Mouse (Mus musculus): ENCODE measurements around the gene Rln3. TPM values are rescaled to one million over a fixed set of nuclear protein-coding genes. Genes with fewer than 3 reads are reported as not detected.
"Not testable (repeated sequence)": the region's sequence is repeated elsewhere in the genome, so short reads cannot be mapped to it uniquely, and the experiment has no call there.

Gene Rln3
- total RNA-seq, 1 experiment from 2014 or later = not detected

- ATAC-seq (ENCODE audit: extremely low read depth, insufficient number of reproducible peaks, low FRiP score, poor library complexity, severe bottlenecking) = peak; percentile 37; the same call in 1 of the 2 replicates
These were observed 17.4 kb downstream of the Rln3 start for GRCm38 (mm10) chr8:84027449-84027848.

GRCm38 (mm10) chr8:84025863-84026262, 18.9 kb downstream of the Rln3 start:
- ATAC-seq (ENCODE audit: extremely low read depth, insufficient number of reproducible peaks, low FRiP score, poor library complexity, severe bottlenecking) = no peak

GRCm38 (mm10) chr8:84024171-84024570, 20.6 kb downstream of the Rln3 start:
- no peak for ATAC-seq (ENCODE audit: extremely low read depth, insufficient number of reproducible peaks, low FRiP score, poor library complexity, severe bottlenecking)

GRCm38 (mm10) chr8:84023631-84024030, 21.2 kb downstream of the Rln3 start:
- no peak for ATAC-seq (ENCODE audit: extremely low read depth, insufficient number of reproducible peaks, low FRiP score, poor library complexity, severe bottlenecking)

- ATAC-seq (ENCODE audit: extremely low read depth, insufficient number of reproducible peaks, low FRiP score, poor library complexity, severe bottlenecking) = no peak
These were observed 21.7 kb downstream of the Rln3 start for GRCm38 (mm10) chr8:84023085-84023484.

- no peak for ATAC-seq (ENCODE audit: extremely low read depth, insufficient number of reproducible peaks, low FRiP score, poor library complexity, severe bottlenecking)
These were observed 23.2 kb downstream of the Rln3 start for GRCm38 (mm10) chr8:84021569-84021968.

- no peak for ATAC-seq (ENCODE audit: extremely low read depth, insufficient number of reproducible peaks, low FRiP score, poor library complexity, severe bottlenecking)
These were observed 23.7 kb downstream of the Rln3 start, which contains the start of gene Palm3 for GRCm38 (mm10) chr8:84021096-84021495. Gene Palm3, plus strand, starts transcription at chr8:84021471.

- no peak for ATAC-seq (ENCODE audit: extremely low read depth, insufficient number of reproducible peaks, low FRiP score, poor library complexity, severe bottlenecking)
These were observed 25.1 kb downstream of the Rln3 start for GRCm38 (mm10) chr8:84019738-84020137.

- ATAC-seq (ENCODE audit: extremely low read depth, insufficient number of reproducible peaks, low FRiP score, poor library complexity, severe bottlenecking) = no peak
These were observed 29.0 kb downstream of the Rln3 start for GRCm38 (mm10) chr8:84015833-84016232.

GRCm38 (mm10) chr8:84012499-84013165, 32.2 kb downstream of the Rln3 start:
- no peak for ATAC-seq (ENCODE audit: extremely low read depth, insufficient number of reproducible peaks, low FRiP score, poor library complexity, severe bottlenecking)

GRCm38 (mm10) chr8:84011705-84012498, 32.9 kb downstream of the Rln3 start, which contains the start of gene 2210011C24Rik:
Gene 2210011C24Rik, minus strand, starts transcription at chr8:84012171.
- ATAC-seq (ENCODE audit: extremely low read depth, insufficient number of reproducible peaks, low FRiP score, poor library complexity, severe bottlenecking) = 0 out of 2 replicates have a peak, but pooled peaks have one; percentile 7

- ATAC-seq (ENCODE audit: extremely low read depth, insufficient number of reproducible peaks, low FRiP score, poor library complexity, severe bottlenecking) = peak; percentile 55
These were observed 33.9 kb downstream of the Rln3 start for GRCm38 (mm10) chr8:84010625-84011611.

- ATAC-seq (ENCODE audit: extremely low read depth, insufficient number of reproducible peaks, low FRiP score, poor library complexity, severe bottlenecking) = peak; percentile 75
These were observed 34.9 kb downstream of the Rln3 start for GRCm38 (mm10) chr8:84009876-84010275.

- ATAC-seq (ENCODE audit: extremely low read depth, insufficient number of reproducible peaks, low FRiP score, poor library complexity, severe bottlenecking) = no peak
These were observed 36.4 kb downstream of the Rln3 start for GRCm38 (mm10) chr8:84008362-84008761.

- not testable (repeated sequence) for ATAC-seq (ENCODE audit: extremely low read depth, insufficient number of reproducible peaks, low FRiP score, poor library complexity, severe bottlenecking)
These were observed 39.3 kb downstream of the Rln3 start for GRCm38 (mm10) chr8:84005502-84005901.

GRCm38 (mm10) chr8:84004533-84005201, 40.1 kb downstream of the Rln3 start:
- peak; percentile 98 for ATAC-seq (ENCODE audit: extremely low read depth, insufficient number of reproducible peaks, low FRiP score, poor library complexity, severe bottlenecking)

GRCm38 (mm10) chr8:84003612-84004246, 41.1 kb downstream of the Rln3 start:
- ATAC-seq (ENCODE audit: extremely low read depth, insufficient number of reproducible peaks, low FRiP score, poor library complexity, severe bottlenecking) = no peak
